Mouse (Mus musculus) hindbrain, embryonic 12.5 days (tissue): ENCODE data around the gene Nmrk1. TPM values are rescaled to one million over a fixed set of nuclear protein-coding genes. Genes with fewer than 3 reads are reported as not detected.

Experiments
- ATAC-seq: fragments of 200-750 bp; cut with Nextera tagmentation; 2 replicates; pipeline ENCODE4 v1.8.0; 2017; ENCODE audit warnings: moderate TSS enrichment; ENCODE audit not compliant: low FRiP score
- H3K27ac ChIP-seq: fragments of 300-500 bp; sonication (generic); 2 replicates; pipeline ENCODE4 v1.5.1; 2016; ENCODE audit warnings: mild to moderate bottlenecking
- H3K27me3 ChIP-seq: fragments of 300-500 bp; sonication (generic); 2 replicates; pipeline ENCODE4 v1.6.1; 2016; ENCODE audit warnings: mild to moderate bottlenecking
- H3K36me3 ChIP-seq: fragments of 300-500 bp; sonication (generic); 2 replicates; pipeline ENCODE4 v1.6.1; 2016; ENCODE audit warnings: mild to moderate bottlenecking
- H3K4me1 ChIP-seq: fragments of 300-500 bp; sonication (generic); 2 replicates; pipeline ENCODE4 v1.6.1; 2016
- H3K4me2 ChIP-seq: fragments of 300-500 bp; sonication (generic); replicated peaks from 2 replicates; pipeline ENCODE4 v1.6.1; 2016; ENCODE audit warnings: mild to moderate bottlenecking
- H3K4me3 ChIP-seq: fragments of 300-500 bp; sonication (generic); 2 replicates; pipeline ENCODE4 v1.5.1; 2016; ENCODE audit warnings: mild to moderate bottlenecking
- H3K9ac ChIP-seq: fragments of 300-500 bp; sonication (generic); 2 replicates; pipeline ENCODE4 v1.6.1; 2016; ENCODE audit warnings: mild to moderate bottlenecking, moderate library complexity
- H3K9me3 ChIP-seq: fragments of 300-500 bp; sonication (generic); replicated peaks from 2 replicates; pipeline ENCODE4 v1.6.1; 2016; ENCODE audit warnings: mild to moderate bottlenecking
- WGBS: fragments of 180-500 bp; shearing (Covaris S2); methylation state at CpG from one replicate; pipeline ENCODE4 v1.1.7; 2016; 5-methylcytosine and 5-hydroxymethylcytosine counted together
- polyA plus RNA-seq: library from polyadenylated mRNA; unstranded; fragments of >200 nt; fragmentation: Nextera tagmentation; extraction: Ambion mirVana; gene quantifications from 2 replicates; pipeline ENCODE4 v1.2.1, GENCODE M21; 2016

Gene Nmrk1
- polyA plus RNA-seq, 1 experiment from 2014 or later, result 9.9 TPM

GRCm38 (mm10) chr19:18660466-18660865 lies 28.7 kb downstream of the Nmrk1 start:
- no peak for ATAC-seq
- Histone ChIP-seq H3K27me3 (no peaks in the 10 kb centered on the region), H3K9me3 (no peaks in the 10 kb centered on the region), H3K4me2 (no peak overlapping the region), H3K4me3 (no peak overlapping the region), H3K36me3 (no peaks in the 10 kb centered on the region), H3K9ac (no peak overlapping the region), H3K27ac (no peak overlapping the region), H3K4me1 (no peaks in the 10 kb centered on the region)
- WGBS, result 87% methylated on average over 3 of the region's 3 CpGs

GRCm38 (mm10) chr19:18661683-18662082 lies 29.9 kb downstream of the Nmrk1 start:
- Histone ChIP-seq H3K9me3 (no peaks in the 10 kb centered on the region), H3K27me3 (no peaks in the 10 kb centered on the region), H3K4me1 (no peaks in the 10 kb centered on the region), H3K9ac (no peak overlapping the region), H3K4me3 (no peak overlapping the region), H3K4me2 (no peak overlapping the region), H3K27ac (no peak overlapping the region), H3K36me3 (no peaks in the 10 kb centered on the region)
- WGBS, result 53% methylated on average over 1 of the region's 1 CpGs
- ATAC-seq, result no peak

GRCm38 (mm10) chr19:18663904-18664303 lies 32.2 kb downstream of the Nmrk1 start:
- no peak for ATAC-seq
- Histone ChIP-seq H3K27ac (no peak overlapping the region), H3K4me2 (no peak overlapping the region), H3K4me3 (no peak overlapping the region), H3K4me1 (no peaks in the 10 kb centered on the region), H3K9me3 (no peaks in the 10 kb centered on the region), H3K9ac (no peak overlapping the region), H3K27me3 (no peaks in the 10 kb centered on the region), H3K36me3 (no peaks in the 10 kb centered on the region)
- 74% methylated on average over 2 of the region's 2 CpGs for WGBS

GRCm38 (mm10) chr19:18666966-18667365 lies 35.2 kb downstream of the Nmrk1 start:
- Histone ChIP-seq H3K4me1 (peaks cover 5% of the 10 kb centered on the region), H3K27ac (no peak overlapping the region), H3K27me3 (no peaks in the 10 kb centered on the region), H3K9me3 (no peaks in the 10 kb centered on the region), H3K9ac (no peak overlapping the region), H3K36me3 (no peaks in the 10 kb centered on the region), H3K4me3 (no peak overlapping the region), H3K4me2 (no peak overlapping the region)
- 73% methylated on average over 7 of the region's 7 CpGs for WGBS
- ATAC-seq, result no peak

- no peak for ATAC-seq
- WGBS, result 96% methylated on average over 7 of the region's 7 CpGs
These were observed 37.8 kb downstream of the Nmrk1 start for GRCm38 (mm10) chr19:18669551-18669950.

DNA sequence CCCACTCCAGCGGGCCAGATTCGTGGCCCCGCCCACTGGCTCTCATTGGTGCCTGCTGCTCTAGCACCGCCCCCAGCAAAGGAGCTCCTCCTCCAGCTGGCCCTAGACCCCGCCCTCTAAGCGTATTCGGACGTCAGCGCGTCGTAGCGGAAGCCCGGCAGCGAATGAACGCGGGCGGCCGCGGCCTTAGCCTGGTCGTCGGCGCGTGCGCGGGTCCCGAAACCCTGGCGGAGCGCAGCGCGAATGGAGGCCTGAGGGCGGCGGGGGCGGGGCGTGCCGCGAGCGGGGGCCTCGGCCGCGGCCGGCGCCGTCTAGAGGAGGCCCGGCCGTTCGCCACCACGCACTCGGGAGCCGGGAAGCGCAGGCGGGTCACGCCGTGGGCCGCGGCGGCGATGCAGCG lies 38.9 kb downstream of the Nmrk1 start, which contains the start of gene Carnmt1:
Carnmt1 (plus strand) TSS at position 157 of the 400 bp plus-strand sequence.
- Histone ChIP-seq H3K4me1 (peaks cover 21% of the 10 kb centered on the region), H3K36me3 (no peaks in the 10 kb centered on the region), H3K4me3 (peak within 1 kb of the TSS; percentile 81), H3K4me2 (peak within 1 kb of the TSS; percentile 70), H3K9ac (peak within 1 kb of the TSS; percentile 77), H3K27ac (peak within 1 kb of the TSS; percentile 65), H3K9me3 (no peaks in the 10 kb centered on the region), H3K27me3 (no peaks in the 10 kb centered on the region)
- peak; percentile 99 for ATAC-seq
- 0% methylated on average over 36 of the region's 58 CpGs for WGBS

More at GRCm38 (mm10) chr19:18669551-18669950, 37.8 kb downstream of the Nmrk1 start:
- no peak overlapping the region for H3K9ac ChIP-seq
- H3K27ac ChIP-seq, result no peak overlapping the region
- no peaks in the 10 kb centered on the region for H3K27me3 ChIP-seq
- H3K4me3 ChIP-seq, result no peak overlapping the region
- no peaks in the 10 kb centered on the region for H3K9me3 ChIP-seq
- no peaks in the 10 kb centered on the region for H3K36me3 ChIP-seq
- H3K4me2 ChIP-seq, result no peak overlapping the region
- H3K4me1 ChIP-seq, result peaks cover 21% of the 10 kb centered on the region

GRCm38 (mm10) chr19:18671056-18671741 lies 39.4 kb downstream of the Nmrk1 start:
- Histone ChIP-seq H3K9ac (peak overlapping the region; percentile 77), H3K9me3 (no peaks in the 10 kb centered on the region), H3K36me3 (no peaks in the 10 kb centered on the region), H3K4me2 (peak overlapping the region; percentile 70), H3K4me1 (peaks cover 21% of the 10 kb centered on the region), H3K27me3 (no peaks in the 10 kb centered on the region), H3K4me3 (peak overlapping the region; percentile 81), H3K27ac (peak overlapping the region; percentile 65)
- WGBS, result under 1% methylated on average over 61 of the region's 64 CpGs
- ATAC-seq, result peak; percentile 84

DNA sequence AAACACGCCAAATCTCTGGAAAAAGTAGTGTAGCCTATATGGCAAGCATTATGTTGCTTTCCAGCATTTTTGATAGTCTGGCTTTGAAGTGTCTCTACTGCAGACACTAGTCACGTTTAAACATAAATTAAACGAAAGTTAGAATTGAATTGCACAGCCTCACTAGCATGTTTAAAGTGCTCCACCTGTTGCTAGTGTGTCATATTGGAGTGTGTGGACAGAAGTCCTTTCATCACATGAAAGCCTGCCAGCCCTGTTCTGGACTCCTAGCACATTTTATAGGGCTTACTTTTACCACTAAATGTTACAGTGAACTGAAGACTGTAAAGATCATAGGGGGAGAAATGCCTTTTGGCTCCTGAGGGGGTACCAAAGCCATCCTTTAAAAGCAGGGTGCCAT lies 40.7 kb downstream of the Nmrk1 start:
- Histone ChIP-seq H3K4me1 (peaks cover 21% of the 10 kb centered on the region), H3K9ac (no peak overlapping the region), H3K36me3 (no peaks in the 10 kb centered on the region), H3K27me3 (no peaks in the 10 kb centered on the region), H3K4me3 (no peak overlapping the region), H3K27ac (no peak overlapping the region), H3K4me2 (peak overlapping the region; percentile 70), H3K9me3 (no peaks in the 10 kb centered on the region)
- ATAC-seq, result no peak
- WGBS, result 50% methylated on average over 3 of the region's 3 CpGs

GRCm38 (mm10) chr19:18673116-18673515 lies 41.4 kb downstream of the Nmrk1 start:
- Histone ChIP-seq H3K4me2 (peak overlapping the region; percentile 70; the same call in 1 of the 2 replicates), H3K27me3 (no peaks in the 10 kb centered on the region), H3K4me1 (peaks cover 21% of the 10 kb centered on the region), H3K27ac (no peak overlapping the region), H3K9ac (0 out of 2 replicates have a peak overlapping the region, but pooled peaks have one; percentile 35), H3K9me3 (no peaks in the 10 kb centered on the region), H3K4me3 (no peak overlapping the region), H3K36me3 (no peaks in the 10 kb centered on the region)
- no peak for ATAC-seq
- 12% methylated on average over 4 of the region's 4 CpGs for WGBS

- Histone ChIP-seq H3K4me3 (no peak overlapping the region), H3K9me3 (no peaks in the 10 kb centered on the region), H3K9ac (no peak overlapping the region), H3K36me3 (peaks cover 14% of the 10 kb centered on the region), H3K27me3 (no peaks in the 10 kb centered on the region), H3K27ac (no peak overlapping the region), H3K4me1 (no peaks in the 10 kb centered on the region), H3K4me2 (no peak overlapping the region)
- no peak for ATAC-seq
- 82% methylated on average over 4 of the region's 4 CpGs for WGBS
These were observed 50.4 kb downstream of the Nmrk1 start for GRCm38 (mm10) chr19:18682142-18682541.

DNA sequence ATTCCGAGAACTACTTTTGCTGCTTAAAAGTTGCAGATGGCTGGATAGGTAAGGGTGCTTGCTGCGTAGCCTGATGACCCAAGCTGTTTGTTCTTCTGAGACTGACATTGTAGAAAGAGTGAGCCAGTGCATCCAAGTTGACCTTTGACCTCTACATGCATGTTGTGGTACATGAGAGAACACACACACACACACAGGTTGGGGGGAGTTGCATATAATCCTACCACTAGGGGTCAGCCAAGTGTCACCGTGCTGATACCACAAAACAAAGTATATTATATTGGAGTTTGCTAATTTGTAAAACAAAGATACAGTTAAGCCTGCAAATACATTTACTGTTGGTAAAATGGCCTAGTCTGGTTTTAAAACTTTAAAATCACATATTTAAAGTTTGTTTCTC lies 55.8 kb downstream of the Nmrk1 start:
- Histone ChIP-seq H3K27ac (no peak overlapping the region), H3K9ac (no peak overlapping the region), H3K9me3 (no peaks in the 10 kb centered on the region), H3K4me2 (no peak overlapping the region), H3K4me3 (no peak overlapping the region), H3K36me3 (no peaks in the 10 kb centered on the region), H3K27me3 (no peaks in the 10 kb centered on the region), H3K4me1 (no peaks in the 10 kb centered on the region)
- 74% methylated on average over 3 of the region's 3 CpGs for WGBS
- ATAC-seq, result no peak; the same call in 1 of the 2 replicates

DNA sequence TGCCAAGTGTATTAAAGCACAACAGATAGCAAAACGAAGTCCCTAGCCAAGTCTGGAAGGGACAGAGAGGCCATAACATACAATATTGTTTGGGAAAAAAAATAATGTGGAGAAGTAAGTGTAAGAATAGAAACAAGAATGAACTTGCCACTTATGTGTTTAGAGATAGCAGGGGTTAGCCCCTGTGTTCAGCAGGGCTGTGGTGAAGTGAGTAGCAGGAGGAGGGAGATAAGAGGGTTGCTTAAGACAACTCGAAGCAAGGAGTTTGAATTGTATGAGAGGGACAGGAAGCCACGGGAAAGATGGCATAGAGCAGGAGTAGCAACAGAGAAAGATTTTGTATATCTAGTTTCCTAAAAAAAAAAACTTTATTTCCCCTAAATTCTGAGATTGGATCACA lies 60.4 kb downstream of the Nmrk1 start:
- Histone ChIP-seq H3K27ac (no peak overlapping the region), H3K4me3 (no peak overlapping the region), H3K27me3 (no peaks in the 10 kb centered on the region), H3K9ac (no peak overlapping the region), H3K36me3 (0 out of 2 replicates have a peak, but pooled peaks cover 4% of the 10 kb centered on the region), H3K9me3 (no peaks in the 10 kb centered on the region), H3K4me2 (no peak overlapping the region), H3K4me1 (no peaks in the 10 kb centered on the region)
- ATAC-seq, result no peak
- WGBS, result 86% methylated on average over 3 of the region's 3 CpGs

DNA sequence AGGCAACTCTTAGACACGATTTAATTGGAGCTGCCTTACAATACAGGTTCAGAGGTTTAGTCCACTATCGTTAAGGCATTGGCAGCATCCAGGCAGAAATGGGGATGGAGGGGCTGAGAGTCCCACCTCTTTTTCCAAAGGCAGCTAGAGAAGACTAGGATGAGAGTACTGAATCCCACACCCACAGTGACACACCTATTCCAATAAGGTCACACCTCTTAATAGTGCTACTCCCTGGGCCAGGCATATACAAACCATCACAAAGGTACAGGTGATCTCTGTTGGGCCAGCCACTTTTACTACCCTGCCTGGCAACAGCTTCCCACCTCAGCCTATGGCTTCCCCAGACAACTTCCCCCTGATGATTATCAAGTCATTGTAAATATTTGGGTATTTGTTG lies 61.0 kb downstream of the Nmrk1 start:
- Histone ChIP-seq H3K4me2 (no peak overlapping the region), H3K4me1 (no peaks in the 10 kb centered on the region), H3K9me3 (no peaks in the 10 kb centered on the region), H3K4me3 (no peak overlapping the region), H3K36me3 (0 out of 2 replicates have a peak, but pooled peaks cover 4% of the 10 kb centered on the region), H3K27me3 (no peaks in the 10 kb centered on the region), H3K9ac (no peak overlapping the region), H3K27ac (no peak overlapping the region)
- ATAC-seq, result no peak
- 90% methylated on average over 2 of the region's 2 CpGs for WGBS
